ENCODE assay signal across 8 mouse cellular contexts in genomic region chr17:24250988-24251319, GRCm38 (mm10). TPM values are rescaled to one million over a fixed set of nuclear protein-coding genes. Genes with fewer than 3 reads are reported as not detected.
DNase-seq lines count a peak whose midpoint lies in the region; ATAC-seq lines count a peak whose summit lies in the region.

No protein-coding gene starts in this region.

- no peaks in the 10 kb centered on the region for H3K9me3 ChIP-seq in kidney, embryonic 16.5 days (ENCODE audit: low read length)
- no peaks in the 10 kb centered on the region for H3K9me3 ChIP-seq in hindbrain, embryonic 15.5 days
- no peaks in the 10 kb centered on the region for H3K9me3 ChIP-seq in midbrain, embryonic 14.5 days (ENCODE audit: control insufficient read depth, low read length)

- H3K4me3 ChIP-seq in kidney, embryonic 16.5 days (ENCODE audit: low read length), result peak overlapping the region; percentile 84
- peak overlapping the region; percentile 64 for H3K4me3 ChIP-seq in hindbrain, embryonic 15.5 days
- H3K4me3 ChIP-seq in midbrain, embryonic 14.5 days (replicated peaks; ENCODE audit: low read depth, low read length), result peak overlapping the region; percentile 73

- H3K36me3 ChIP-seq in kidney, embryonic 16.5 days (ENCODE audit: insufficient read depth, low read length), result peaks cover 29% of the 10 kb centered on the region
- H3K36me3 ChIP-seq in hindbrain, embryonic 15.5 days, result peaks cover 8% of the 10 kb centered on the region; the same call in 1 of the 2 replicates
- H3K36me3 ChIP-seq in midbrain, embryonic 14.5 days (ENCODE audit: control insufficient read depth, insufficient read depth, low read length), result peaks cover 9% of the 10 kb centered on the region; the same call in 1 of the 2 replicates

- peak overlapping the region; percentile 79 for H3K27ac ChIP-seq in kidney, embryonic 16.5 days (ENCODE audit: low read length)
- H3K27ac ChIP-seq in hindbrain, embryonic 15.5 days (replicated peaks), result peak overlapping the region; percentile 68
- peak overlapping the region; percentile 72 for H3K27ac ChIP-seq in midbrain, embryonic 14.5 days (replicated peaks; ENCODE audit: low read depth, low read length)

- H3K4me2 ChIP-seq in kidney, embryonic 16.5 days (replicated peaks; ENCODE audit: low read depth, low read length), result peak overlapping the region; percentile 80
- H3K4me2 ChIP-seq in hindbrain, embryonic 15.5 days, result peak overlapping the region; percentile 72
- peak overlapping the region; percentile 81 for H3K4me2 ChIP-seq in midbrain, embryonic 14.5 days (ENCODE audit: low read length)

- H3K4me1 ChIP-seq in kidney, embryonic 16.5 days (ENCODE audit: insufficient read depth, low read length), result peaks cover 12% of the 10 kb centered on the region
- peaks cover 16% of the 10 kb centered on the region for H3K4me1 ChIP-seq in hindbrain, embryonic 15.5 days (replicated peaks)
- H3K4me1 ChIP-seq in midbrain, embryonic 14.5 days (ENCODE audit: control insufficient read depth, insufficient read depth, low read length), result peaks cover 14% of the 10 kb centered on the region

- H3K27me3 ChIP-seq in kidney, embryonic 16.5 days (ENCODE audit: insufficient read depth, low read length), result no peaks in the 10 kb centered on the region
- H3K27me3 ChIP-seq in hindbrain, embryonic 15.5 days, result no peaks in the 10 kb centered on the region
- no peaks in the 10 kb centered on the region for H3K27me3 ChIP-seq in midbrain, embryonic 14.5 days (ENCODE audit: control insufficient read depth, insufficient read depth, low read length)

- no peak for ATAC-seq in kidney, embryonic 16.5 days (ENCODE audit: low FRiP score, low TSS enrichment)
- ATAC-seq in hindbrain, embryonic 15.5 days (ENCODE audit: low FRiP score, low read depth), result no peak
- no peak; the same call in 1 of the 2 replicates for ATAC-seq in midbrain, embryonic 14.5 days (ENCODE audit: low FRiP score, low TSS enrichment)

- no peak for DNase-seq in kidney, postnatal 14 days
- DNase-seq in c-Kit-positive CD71-negative TER-119-negative erythroid progenitor cells, embryonic 14.5 days (ENCODE audit: low read depth), result peak; percentile 9
- no peak for DNase-seq in midbrain, embryonic 14.5 days
- no peak for DNase-seq in gastrocnemius, postnatal 36 days
- DNase-seq in frontal cortex, adult 2 months (ENCODE audit: extremely low spot score in 1 of 2, low spot score in 1 of 2), result no peak
- no peak for DNase-seq in layer of hippocampus, adult 8-10 months (ENCODE audit: low spot score in 2 of 2)

- H3K9ac ChIP-seq in kidney, embryonic 16.5 days (replicated peaks; ENCODE audit: low read length), result peak overlapping the region; percentile 91
- H3K9ac ChIP-seq in hindbrain, embryonic 15.5 days, result peak overlapping the region; percentile 62
- peak overlapping the region; percentile 65 for H3K9ac ChIP-seq in midbrain, embryonic 14.5 days (replicated peaks; ENCODE audit: low read length)

- intact Hi-C loops in gastrocnemius, postnatal 36 days (cut with DNase I), result no loop called here

- WGBS in kidney, embryonic 16.5 days, result under 1% methylated on average over 32 of the region's 32 CpGs
- WGBS in hindbrain, embryonic 15.5 days, result under 1% methylated on average over 32 of the region's 32 CpGs
- under 1% methylated on average over 32 of the region's 32 CpGs for WGBS in midbrain, embryonic 14.5 days

RNA-seq across cellular contexts. Expression of gene Ccnf, which starts 0.3 kb away (rescaled TPM):
- 69.2 and 73.5 TPM in 2 replicates for polyA plus RNA-seq in kidney, embryonic 16.5 days (2015; fragmentation: Nextera tagmentation; extraction: Ambion mirVana)
- 18.5 and 18.7 TPM in 2 replicates for polyA plus RNA-seq in hindbrain, embryonic 15.5 days (2015; fragmentation: Nextera tagmentation; extraction: Ambion mirVana)
- polyA plus RNA-seq in midbrain, embryonic 14.5 days (2014; fragmentation: Nextera tagmentation; extraction: Ambion mirVana), result 11.1 and 16.6 TPM in 2 replicates
- total RNA-seq in gastrocnemius, postnatal 36 days (2021), result 1 to 10 TPM in 1 of 2 experiments, under 1 TPM in 1; 0.91 to 1.1 TPM
- 3.3 and 4.4 TPM in 2 replicates for polyA plus RNA-seq in frontal cortex, adult 2 months (2012; rRNA removed)
- 1 to 10 TPM; 5.1 to 8.0 (median 7.5) TPM for total RNA-seq in layer of hippocampus, adult 8-10 months (2022)

RNA-seq across cellular contexts. Expression of gene Tedc2, which starts 30.3 kb away (rescaled TPM):
- polyA plus RNA-seq in kidney, embryonic 16.5 days (2015; fragmentation: Nextera tagmentation; extraction: Ambion mirVana), result 12.2 and 13.4 TPM in 2 replicates
- 10.2 and 12.6 TPM in 2 replicates for polyA plus RNA-seq in hindbrain, embryonic 15.5 days (2015; fragmentation: Nextera tagmentation; extraction: Ambion mirVana)
- 8.0 and 9.0 TPM in 2 replicates for polyA plus RNA-seq in midbrain, embryonic 14.5 days (2014; fragmentation: Nextera tagmentation; extraction: Ambion mirVana)
- 1 to 10 TPM in 1 of 2 experiments, under 1 TPM in 1; 0.96 to 1.1 TPM for total RNA-seq in gastrocnemius, postnatal 36 days (2021)
- polyA plus RNA-seq in frontal cortex, adult 2 months (2012; rRNA removed), result 18.6 and 19.1 TPM in 2 replicates
- total RNA-seq in layer of hippocampus, adult 8-10 months (2022), result 10 to 100 TPM in 2 of 4 experiments, 1 to 10 TPM in 2; 8.7 to 11.4 (median 10.0) TPM

RNA-seq across cellular contexts. Expression of gene Ntn3, which starts 41.6 kb away (rescaled TPM):
- 4.3 and 4.8 TPM in 2 replicates for polyA plus RNA-seq in kidney, embryonic 16.5 days (2015; fragmentation: Nextera tagmentation; extraction: Ambion mirVana)
- polyA plus RNA-seq in hindbrain, embryonic 15.5 days (2015; fragmentation: Nextera tagmentation; extraction: Ambion mirVana), result 4.9 and 5.8 TPM in 2 replicates
- polyA plus RNA-seq in midbrain, embryonic 14.5 days (2014; fragmentation: Nextera tagmentation; extraction: Ambion mirVana), result 3.1 and 3.4 TPM in 2 replicates
- under 1 TPM; 0.33 to 0.35 TPM for total RNA-seq in gastrocnemius, postnatal 36 days (2021)
- polyA plus RNA-seq in frontal cortex, adult 2 months (2012; rRNA removed), result 7.4 and 9.1 TPM in 2 replicates
- total RNA-seq in layer of hippocampus, adult 8-10 months (2022), result 10 to 100 TPM in 1 of 4 experiments, 1 to 10 TPM in 3; 8.6 to 10.1 (median 9.3) TPM

RNA-seq across cellular contexts. Expression of gene Tbc1d24, which starts 45.6 kb away (rescaled TPM):
- polyA plus RNA-seq in kidney, embryonic 16.5 days (2015; fragmentation: Nextera tagmentation; extraction: Ambion mirVana), result 5.6 and 6.2 TPM in 2 replicates
- polyA plus RNA-seq in hindbrain, embryonic 15.5 days (2015; fragmentation: Nextera tagmentation; extraction: Ambion mirVana), result 26.9 TPM in 2 replicates
- 25.9 and 27.0 TPM in 2 replicates for polyA plus RNA-seq in midbrain, embryonic 14.5 days (2014; fragmentation: Nextera tagmentation; extraction: Ambion mirVana)
- 1 to 10 TPM; 2.9 to 4.4 TPM for total RNA-seq in gastrocnemius, postnatal 36 days (2021)
- 48.3 and 56.9 TPM in 2 replicates for polyA plus RNA-seq in frontal cortex, adult 2 months (2012; rRNA removed)
- total RNA-seq in layer of hippocampus, adult 8-10 months (2022), result 10 to 100 TPM; 60.0 to 71.5 (median 64.0) TPM
